Mouse (Mus musculus): ENCODE results near the gene Dph1. TPM values are rescaled to one million over a fixed set of nuclear protein-coding genes. Genes with fewer than 3 reads are reported as not detected.

The Dph1 gene
- polyA plus RNA-seq, 1 experiment from 2014 or later = 10.6 TPM

GRCm38 (mm10) chr11:75166861-75167642 is 24.0 kb downstream of the Dph1 start:
- 3% methylated on average over 63 of the region's 68 CpGs for WGBS (ENCODE audit: insufficient replicate concordance)
- no peak for ATAC-seq (ENCODE audit: low read depth)
- H3K9ac ChIP-seq (ENCODE audit: low read depth, low read length) = 0 out of 2 replicates have a peak overlapping the region, but pooled peaks have one; percentile 12
- H3K27me3 ChIP-seq (ENCODE audit: control insufficient read depth, insufficient read depth, low read depth, low read length) = peaks cover 78% of the 10 kb centered on the region
- H3K27ac ChIP-seq (ENCODE audit: low read length) = no peak overlapping the region
- H3K4me3 ChIP-seq (ENCODE audit: low read depth, low read length) = peak overlapping the region; percentile 60
- no peaks in the 10 kb centered on the region for H3K9me3 ChIP-seq (replicated peaks; ENCODE audit: control insufficient read depth, low read length)
- H3K36me3 ChIP-seq (ENCODE audit: control insufficient read depth, insufficient read depth) = no peaks in the 10 kb centered on the region
- H3K4me1 ChIP-seq (ENCODE audit: control insufficient read depth, low read depth, low read length) = peaks cover 43% of the 10 kb centered on the region
- H3K4me2 ChIP-seq (ENCODE audit: low read depth, low read length) = peak overlapping the region; percentile 49

- H3K27me3 ChIP-seq (ENCODE audit: control insufficient read depth, insufficient read depth, low read depth, low read length) = peaks cover 71% of the 10 kb centered on the region
Observed at GRCm38 (mm10) chr11:75166193-75166842, 24.7 kb downstream of the Dph1 start.

GRCm38 (mm10) chr11:75165441-75166192 is 25.4 kb downstream of the Dph1 start:
- peaks cover 64% of the 10 kb centered on the region for H3K27me3 ChIP-seq (ENCODE audit: control insufficient read depth, insufficient read depth, low read depth, low read length)
- 6% methylated on average over 54 of the region's 54 CpGs for WGBS (ENCODE audit: insufficient replicate concordance)
- no peaks in the 10 kb centered on the region for H3K9me3 ChIP-seq (replicated peaks; ENCODE audit: control insufficient read depth, low read length)
- no peak overlapping the region; the same call in 1 of the 2 replicates for H3K9ac ChIP-seq (ENCODE audit: low read depth, low read length)
- peak overlapping the region; percentile 49 for H3K4me2 ChIP-seq (ENCODE audit: low read depth, low read length)
- peak overlapping the region; percentile 60 for H3K4me3 ChIP-seq (ENCODE audit: low read depth, low read length)
- peak; percentile 24; the same call in 1 of the 2 replicates for ATAC-seq (ENCODE audit: low read depth)
- no peak overlapping the region for H3K27ac ChIP-seq (ENCODE audit: low read length)
- no peaks in the 10 kb centered on the region for H3K36me3 ChIP-seq (ENCODE audit: control insufficient read depth, insufficient read depth)
- peaks cover 43% of the 10 kb centered on the region for H3K4me1 ChIP-seq (ENCODE audit: control insufficient read depth, low read depth, low read length)

More at GRCm38 (mm10) chr11:75166193-75166842, 24.7 kb downstream of the Dph1 start:
- no peak for ATAC-seq (ENCODE audit: low read depth)
- peaks cover 43% of the 10 kb centered on the region for H3K4me1 ChIP-seq (ENCODE audit: control insufficient read depth, low read depth, low read length)
- peak overlapping the region; percentile 49 for H3K4me2 ChIP-seq (ENCODE audit: low read depth, low read length)
- H3K36me3 ChIP-seq (ENCODE audit: control insufficient read depth, insufficient read depth) = no peaks in the 10 kb centered on the region
- H3K4me3 ChIP-seq (ENCODE audit: low read depth, low read length) = peak overlapping the region; percentile 60
- H3K9me3 ChIP-seq (replicated peaks; ENCODE audit: control insufficient read depth, low read length) = no peaks in the 10 kb centered on the region
- no peak overlapping the region for H3K27ac ChIP-seq (ENCODE audit: low read length)
- no peak overlapping the region for H3K9ac ChIP-seq (ENCODE audit: low read depth, low read length)
- 10% methylated on average over 55 of the region's 55 CpGs for WGBS (ENCODE audit: insufficient replicate concordance)

GRCm38 (mm10) chr11:75164750-75165149 is 26.3 kb downstream of the Dph1 start:
- H3K4me1 ChIP-seq (ENCODE audit: control insufficient read depth, low read depth, low read length) = peaks cover 37% of the 10 kb centered on the region
- no peak for ATAC-seq (ENCODE audit: low read depth)
- H3K36me3 ChIP-seq (ENCODE audit: control insufficient read depth, insufficient read depth) = no peaks in the 10 kb centered on the region
- WGBS (ENCODE audit: insufficient replicate concordance) = 14% methylated on average over 15 of the region's 15 CpGs
- no peak overlapping the region for H3K9ac ChIP-seq (ENCODE audit: low read depth, low read length)
- no peaks in the 10 kb centered on the region for H3K9me3 ChIP-seq (replicated peaks; ENCODE audit: control insufficient read depth, low read length)
- H3K27me3 ChIP-seq (ENCODE audit: control insufficient read depth, insufficient read depth, low read depth, low read length) = peaks cover 55% of the 10 kb centered on the region
- H3K4me3 ChIP-seq (ENCODE audit: low read depth, low read length) = peak overlapping the region; percentile 60
- H3K27ac ChIP-seq (ENCODE audit: low read length) = no peak overlapping the region
- H3K4me2 ChIP-seq (ENCODE audit: low read depth, low read length) = peak overlapping the region; percentile 49

- Histone ChIP-seq H3K27ac (ENCODE audit: low read length) (no peak overlapping the region), H3K36me3 (ENCODE audit: control insufficient read depth, insufficient read depth) (no peaks in the 10 kb centered on the region), H3K4me1 (ENCODE audit: control insufficient read depth, low read depth, low read length) (peaks cover 30% of the 10 kb centered on the region), H3K4me2 (ENCODE audit: low read depth, low read length) (no peak overlapping the region), H3K4me3 (ENCODE audit: low read depth, low read length) (no peak overlapping the region), H3K27me3 (ENCODE audit: control insufficient read depth, insufficient read depth, low read depth, low read length) (peaks cover 48% of the 10 kb centered on the region), H3K9me3 (replicated peaks; ENCODE audit: control insufficient read depth, low read length) (no peaks in the 10 kb centered on the region), H3K9ac (ENCODE audit: low read depth, low read length) (no peak overlapping the region)
- WGBS (ENCODE audit: insufficient replicate concordance) = 71% methylated on average over 2 of the region's 2 CpGs
- ATAC-seq (ENCODE audit: low read depth) = no peak
Observed at GRCm38 (mm10) chr11:75164051-75164450, 27.0 kb downstream of the Dph1 start.

- H3K4me2 ChIP-seq (ENCODE audit: low read depth, low read length) = no peak overlapping the region
- no peaks in the 10 kb centered on the region for H3K9me3 ChIP-seq (replicated peaks; ENCODE audit: control insufficient read depth, low read length)
- peaks cover 41% of the 10 kb centered on the region for H3K27me3 ChIP-seq (ENCODE audit: control insufficient read depth, insufficient read depth, low read depth, low read length)
- no peak overlapping the region for H3K9ac ChIP-seq (ENCODE audit: low read depth, low read length)
- H3K4me1 ChIP-seq (ENCODE audit: control insufficient read depth, low read depth, low read length) = peaks cover 23% of the 10 kb centered on the region
- 73% methylated on average over 6 of the region's 6 CpGs for WGBS (ENCODE audit: insufficient replicate concordance)
- H3K4me3 ChIP-seq (ENCODE audit: low read depth, low read length) = no peak overlapping the region
- H3K27ac ChIP-seq (ENCODE audit: low read length) = no peak overlapping the region
- ATAC-seq (ENCODE audit: low read depth) = no peak
- no peaks in the 10 kb centered on the region for H3K36me3 ChIP-seq (ENCODE audit: control insufficient read depth, insufficient read depth)
Observed at GRCm38 (mm10) chr11:75163379-75163778, 27.7 kb downstream of the Dph1 start.

- Histone ChIP-seq H3K36me3 (ENCODE audit: control insufficient read depth, insufficient read depth) (no peaks in the 10 kb centered on the region), H3K4me3 (ENCODE audit: low read depth, low read length) (no peak overlapping the region), H3K4me1 (ENCODE audit: control insufficient read depth, low read depth, low read length) (peaks cover 17% of the 10 kb centered on the region), H3K27ac (ENCODE audit: low read length) (no peak overlapping the region), H3K27me3 (ENCODE audit: control insufficient read depth, insufficient read depth, low read depth, low read length) (peaks cover 34% of the 10 kb centered on the region), H3K9ac (ENCODE audit: low read depth, low read length) (no peak overlapping the region), H3K9me3 (replicated peaks; ENCODE audit: control insufficient read depth, low read length) (no peaks in the 10 kb centered on the region), H3K4me2 (ENCODE audit: low read depth, low read length) (no peak overlapping the region)
- no peak for ATAC-seq (ENCODE audit: low read depth)
- 81% methylated on average over 12 of the region's 12 CpGs for WGBS (ENCODE audit: insufficient replicate concordance)
Observed at GRCm38 (mm10) chr11:75162591-75163080, 28.4 kb downstream of the Dph1 start.

- ATAC-seq (ENCODE audit: low read depth) = no peak
- WGBS (ENCODE audit: insufficient replicate concordance) = 78% methylated on average over 4 of the region's 4 CpGs
- no peak overlapping the region for H3K27ac ChIP-seq (ENCODE audit: low read length)
- no peak overlapping the region for H3K4me3 ChIP-seq (ENCODE audit: low read depth, low read length)
- H3K9ac ChIP-seq (ENCODE audit: low read depth, low read length) = no peak overlapping the region
- peaks cover 23% of the 10 kb centered on the region for H3K27me3 ChIP-seq (ENCODE audit: control insufficient read depth, insufficient read depth, low read depth, low read length)
- H3K4me1 ChIP-seq (ENCODE audit: control insufficient read depth, low read depth, low read length) = peaks cover 8% of the 10 kb centered on the region
- H3K36me3 ChIP-seq (ENCODE audit: control insufficient read depth, insufficient read depth) = no peaks in the 10 kb centered on the region
- no peaks in the 10 kb centered on the region for H3K9me3 ChIP-seq (replicated peaks; ENCODE audit: control insufficient read depth, low read length)
- H3K4me2 ChIP-seq (ENCODE audit: low read depth, low read length) = no peak overlapping the region
Observed at GRCm38 (mm10) chr11:75161417-75162008, 29.5 kb downstream of the Dph1 start.

Measured in liver, embryonic 16.5 days (tissue).